Mouse (Mus musculus) natural killer cell, adult 2 months (primary cell): ENCODE measurements at regions not wholly inside any gene's neighbourhood (a gene's known extent, or its start where the extent isn't known, plus 50 kb on each side); places are given as distances from the start of the nearest gene placed in this dataset.
"Not testable (repeated sequence)": the region's sequence is repeated elsewhere in the genome, so short reads cannot be mapped to it uniquely, and the experiment has no call there.

Experiments used
- DNase-seq, 2 experiments: peaks; one replicate each; pipeline ENCODE4 v3.0.0; 2022; ENCODE audit warnings: low spot score in 2 of 2

DNA sequence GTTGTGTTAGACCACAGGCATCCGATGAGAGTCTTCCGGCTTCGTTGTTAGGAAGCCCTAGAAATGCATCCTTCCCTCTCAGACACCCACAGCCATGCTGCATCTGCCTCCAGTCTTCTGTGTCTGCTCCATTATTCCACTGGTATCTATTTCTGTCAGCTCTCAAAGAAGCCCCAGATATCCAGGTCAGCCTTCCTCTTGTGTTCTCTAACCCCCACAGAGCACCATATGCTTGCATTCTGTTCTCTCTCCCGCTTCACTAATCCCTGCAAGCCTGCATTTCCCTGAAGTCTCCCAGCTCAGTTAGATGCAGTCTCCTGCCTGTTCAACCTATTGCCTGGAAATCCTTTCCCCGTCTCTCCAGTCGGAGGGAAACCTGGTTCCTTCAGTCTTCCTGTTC is 53.6 kb upstream of the Wdfy3 start:
- no peak for DNase-seq

- DNase-seq, result no peak
Measured at GRCm38 (mm10) chr5:102126737-102127136, 57.0 kb upstream of the Wdfy3 start.

- DNase-seq, result no peak
Measured at GRCm38 (mm10) chr5:102147991-102148390, 78.3 kb upstream of the Wdfy3 start.

GRCm38 (mm10) chr5:102149481-102150129 is 79.9 kb upstream of the Wdfy3 start:
- peak; percentile 2 to 9 for DNase-seq

DNA sequence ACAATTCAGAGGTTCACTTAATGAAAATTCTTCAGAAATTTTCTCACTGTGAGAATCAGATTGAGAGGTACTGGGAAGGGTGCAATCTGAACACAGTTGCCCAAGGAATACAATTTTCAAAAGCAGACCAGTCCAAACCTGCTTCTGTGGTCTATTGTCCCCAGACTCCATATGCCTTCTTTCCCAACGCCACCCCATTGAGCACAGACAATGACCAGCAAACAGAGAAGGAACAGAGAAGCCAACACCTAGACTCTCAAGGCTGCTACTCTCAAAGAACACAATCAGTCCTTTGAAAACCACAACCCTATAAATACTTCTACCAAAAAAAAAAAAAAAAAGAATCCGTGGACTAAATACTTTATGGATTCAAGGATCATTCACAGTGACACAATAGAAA is 89.9 kb upstream of the Wdfy3 start:
- DNase-seq, result no peak

- DNase-seq, result no peak
Measured at GRCm38 (mm10) chr5:102167981-102168380, 98.3 kb upstream of the Wdfy3 start.

DNA sequence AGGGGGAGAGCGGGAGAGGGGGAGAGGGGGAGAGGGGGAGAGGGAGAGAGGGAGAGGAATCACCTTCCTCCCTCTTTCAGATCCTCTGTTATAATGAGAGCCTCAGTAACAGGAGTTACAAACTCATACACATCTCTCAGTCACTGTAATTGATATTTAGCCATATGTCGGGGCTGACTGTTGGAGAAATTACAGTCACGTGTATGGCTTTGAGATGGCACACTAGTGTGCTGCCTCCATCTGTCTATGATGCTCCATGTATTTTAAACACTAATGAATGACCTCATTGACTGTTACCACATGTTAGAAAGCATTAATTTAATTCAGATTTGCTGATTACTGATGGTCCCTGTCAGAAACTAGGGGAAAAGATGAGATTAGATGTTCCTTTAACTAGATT is 102.1 kb upstream of the Wdfy3 start:
- DNase-seq, result no peak

DNA sequence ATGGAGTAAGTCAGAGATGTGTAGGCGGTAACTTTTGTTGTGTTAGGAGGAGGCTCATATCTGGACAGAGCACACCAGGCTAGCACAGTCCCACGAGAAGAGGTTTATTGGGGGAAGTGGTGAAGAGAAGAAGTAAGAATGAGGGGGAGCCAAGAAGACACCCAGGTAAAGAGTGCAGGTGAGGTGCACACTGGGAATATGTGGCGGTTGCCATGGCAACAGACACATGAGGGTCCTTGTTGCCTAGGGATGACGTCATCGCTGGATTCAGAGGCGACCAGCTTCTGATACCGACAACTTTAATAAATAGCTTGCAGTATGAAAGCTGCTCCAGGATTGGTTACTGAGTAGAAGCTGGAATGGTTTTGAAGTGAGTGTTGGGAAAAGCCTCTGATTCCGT is 110.5 kb upstream of the Wdfy3 start:
- DNase-seq, result no peak

- DNase-seq, result not testable (repeated sequence)
Measured at GRCm38 (mm10) chr5:102188951-102189350, 119.2 kb upstream of the Wdfy3 start.

GRCm38 (mm10) chr5:102206456-102206855 is 136.7 kb upstream of the Wdfy3 start:
- DNase-seq, result no peak

DNA sequence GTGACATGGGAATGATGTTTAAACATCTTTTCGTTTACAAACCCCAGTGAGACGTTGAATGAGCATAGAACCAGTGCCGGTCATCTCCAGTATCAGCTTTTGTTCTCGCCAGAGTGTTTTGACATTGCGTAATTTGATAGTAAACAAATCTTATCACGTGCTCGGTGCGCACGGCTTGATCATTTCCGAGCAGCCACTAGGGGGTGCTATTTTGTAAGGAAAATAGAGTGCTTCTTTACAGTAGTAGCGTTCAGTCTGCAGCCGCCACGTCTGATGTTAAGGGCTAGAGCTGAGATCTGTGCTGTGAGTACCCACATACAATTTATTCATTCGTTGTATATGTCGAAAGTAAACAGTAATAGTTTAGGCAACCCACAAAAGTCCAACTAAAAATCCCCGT is 137.2 kb upstream of the Wdfy3 start:
- peak in 1 of 2 experiments; percentile 26 for DNase-seq

- DNase-seq, result no peak
Measured at GRCm38 (mm10) chr5:102213145-102213544, 143.4 kb upstream of the Wdfy3 start.

DNA sequence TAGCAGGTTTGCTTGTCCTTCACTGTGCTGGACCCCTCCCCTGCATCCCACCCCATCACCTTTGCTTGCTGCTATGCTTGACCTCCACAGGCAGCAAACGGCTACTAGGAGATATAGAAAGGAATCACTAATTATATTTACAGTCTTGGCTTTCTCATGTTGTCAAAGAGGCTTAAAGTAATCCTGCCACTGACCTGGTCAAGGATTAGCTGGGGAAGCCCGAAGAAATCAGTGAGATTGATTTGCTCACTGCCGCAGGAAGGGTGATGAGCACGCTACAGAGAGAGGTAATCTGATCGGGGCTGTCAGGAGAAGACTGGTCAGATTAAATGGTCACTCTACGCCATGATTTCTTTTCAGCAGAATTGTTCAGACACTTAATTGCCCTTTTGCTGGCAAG is 157.4 kb upstream of the Wdfy3 start:
- no peak for DNase-seq

- DNase-seq, result no peak
Measured at GRCm38 (mm10) chr5:102242614-102243013, 172.9 kb upstream of the Wdfy3 start.

GRCm38 (mm10) chr5:102244706-102245105 is 175.0 kb upstream of the Wdfy3 start:
- DNase-seq, result no peak

DNA sequence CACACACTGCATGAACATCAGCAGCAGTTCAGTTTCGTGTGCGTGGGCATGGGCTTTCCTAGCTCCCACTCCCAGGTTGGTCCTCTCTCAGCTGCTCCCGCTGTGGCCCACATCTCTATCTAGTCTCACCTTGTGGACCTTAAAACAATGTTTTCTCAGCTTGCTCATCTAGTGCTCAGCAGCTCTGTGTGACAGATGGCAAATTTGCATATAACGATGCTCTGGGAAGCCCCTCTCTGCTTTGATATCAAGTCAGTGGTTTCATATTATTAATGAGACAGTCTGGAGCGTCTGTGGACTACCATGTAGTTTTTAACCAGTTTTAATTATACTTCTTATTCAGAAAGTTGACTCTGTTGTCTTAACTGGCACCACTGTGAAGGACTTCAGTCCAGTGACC is 179.0 kb upstream of the Wdfy3 start:
- DNase-seq, result no peak

DNA sequence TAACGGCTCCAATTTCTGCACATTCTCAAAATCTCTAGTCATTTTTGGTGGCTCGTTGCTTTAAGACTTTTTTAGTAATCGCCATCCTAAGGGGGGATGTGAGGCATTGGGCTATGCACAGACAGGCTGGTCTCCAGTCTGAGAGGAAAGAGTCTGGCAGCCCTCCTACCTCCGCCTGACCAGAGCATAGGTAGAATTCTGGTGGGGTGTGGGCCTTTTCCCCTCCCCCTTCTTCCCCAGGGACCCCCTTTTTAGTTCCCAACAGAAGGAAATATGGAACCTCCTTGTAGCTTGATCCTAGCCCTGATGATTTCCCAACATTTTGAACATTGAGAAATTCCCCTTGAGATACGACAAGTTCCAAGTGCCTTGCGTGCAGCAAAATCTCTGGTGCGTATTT is 181.4 kb upstream of the Wdfy3 start:
- no peak for DNase-seq

DNA sequence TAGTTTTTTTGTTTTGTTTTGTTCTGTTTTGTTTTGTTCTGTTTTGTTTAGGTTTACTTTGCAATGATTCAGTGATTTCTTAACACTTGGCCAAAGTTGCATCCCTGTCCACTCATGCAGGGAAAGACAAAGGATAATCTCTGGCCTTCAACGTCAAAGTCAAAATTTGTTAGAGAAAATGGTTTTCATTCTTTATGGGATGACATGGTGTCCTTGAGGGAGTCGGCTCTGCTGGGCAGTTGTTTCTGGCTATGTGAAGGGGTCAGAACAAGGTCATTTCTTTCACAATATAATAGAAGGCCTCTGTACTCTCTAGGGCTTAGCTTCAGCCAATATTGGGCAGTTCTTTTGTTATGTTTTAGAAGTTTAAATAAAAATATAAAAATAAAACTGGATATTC is 184.1 kb upstream of the Wdfy3 start:
- DNase-seq, result no peak

DNA sequence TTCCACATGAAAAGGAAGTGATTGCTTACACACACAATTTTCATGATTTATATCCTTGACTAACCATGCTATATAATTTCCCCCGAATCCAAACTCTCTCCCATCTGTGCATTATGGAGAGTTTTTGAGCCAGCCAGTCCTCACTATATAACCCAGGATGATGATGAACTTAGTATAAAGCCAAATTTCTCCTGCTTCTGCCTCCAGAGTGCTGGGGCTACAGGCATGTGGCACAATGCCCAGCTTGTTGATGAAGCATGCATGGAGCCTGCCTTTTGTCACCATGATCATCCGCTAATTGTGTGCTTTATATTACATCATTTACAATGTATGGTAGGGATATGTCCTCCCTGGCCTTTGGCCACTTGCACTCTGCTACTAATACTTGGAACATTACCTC is 187.4 kb upstream of the Wdfy3 start:
- no peak for DNase-seq

DNA sequence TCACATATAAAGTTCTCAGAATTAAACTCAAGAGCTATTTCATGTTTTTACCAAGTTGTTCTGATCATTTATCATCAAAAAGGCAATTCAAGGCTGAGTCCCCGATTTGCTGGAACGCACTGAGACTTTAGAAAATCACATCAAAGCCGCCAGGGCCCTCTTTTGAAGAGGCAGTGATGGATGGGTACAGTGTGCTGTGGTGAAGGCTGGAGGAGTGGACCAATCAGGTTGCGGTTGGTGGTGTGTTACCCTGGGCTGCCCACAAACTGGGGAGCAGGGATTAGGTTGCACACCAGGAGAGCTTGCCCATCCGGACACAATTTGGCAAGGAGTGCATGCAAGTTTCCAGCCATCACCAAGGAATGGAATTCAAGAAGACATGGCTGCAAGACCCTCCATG is 191.9 kb upstream of the Wdfy3 start:
- DNase-seq, result no peak

- DNase-seq, result no peak
Measured at GRCm38 (mm10) chr5:102266451-102266850, 196.7 kb upstream of the Wdfy3 start.

DNA sequence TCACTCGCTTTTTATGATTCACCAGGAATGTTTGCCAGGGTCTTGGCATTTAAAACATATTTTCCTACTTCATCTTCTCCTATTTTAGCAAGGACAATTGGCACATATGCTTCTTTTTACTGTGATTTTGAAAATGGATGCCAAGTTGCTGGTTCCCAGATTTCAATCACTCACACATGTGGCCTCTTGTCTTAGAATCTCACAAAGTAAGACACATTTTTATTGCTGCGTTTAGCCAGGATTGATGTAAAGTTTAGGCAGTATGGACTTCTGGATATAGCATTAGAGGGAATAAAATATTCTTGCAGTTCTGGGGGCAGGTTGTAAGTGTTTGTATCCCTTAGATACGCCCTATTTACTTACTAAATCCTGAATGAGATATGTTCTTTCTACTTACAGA is 197.4 kb upstream of the Wdfy3 start:
- no peak for DNase-seq

DNA sequence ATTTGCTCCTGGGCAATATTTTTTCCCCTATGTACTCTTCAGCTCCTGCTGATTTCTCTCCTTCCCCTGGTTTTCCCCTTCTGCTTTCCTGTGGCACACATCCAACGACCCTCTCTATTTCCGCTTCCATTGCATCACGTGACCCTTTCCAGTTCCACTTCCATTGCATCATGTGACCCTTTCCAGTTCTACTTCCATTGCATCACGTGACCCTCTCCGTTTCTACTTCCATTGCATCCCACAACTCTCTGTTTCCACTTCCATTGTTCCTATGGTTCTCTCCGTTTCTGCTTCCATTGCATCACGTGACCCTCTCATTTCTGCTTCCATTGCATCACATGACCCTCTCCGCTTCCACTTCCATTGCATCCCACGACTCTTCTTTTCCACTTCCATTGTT is 199.5 kb upstream of the Wdfy3 start:
- no peak for DNase-seq

GRCm38 (mm10) chr5:102275621-102276020 is 205.6 kb upstream of the Arhgap24 start:
- no peak for DNase-seq
